8 mouse cellular contexts compared by ENCODE assay signal in the genomic region with DNA sequence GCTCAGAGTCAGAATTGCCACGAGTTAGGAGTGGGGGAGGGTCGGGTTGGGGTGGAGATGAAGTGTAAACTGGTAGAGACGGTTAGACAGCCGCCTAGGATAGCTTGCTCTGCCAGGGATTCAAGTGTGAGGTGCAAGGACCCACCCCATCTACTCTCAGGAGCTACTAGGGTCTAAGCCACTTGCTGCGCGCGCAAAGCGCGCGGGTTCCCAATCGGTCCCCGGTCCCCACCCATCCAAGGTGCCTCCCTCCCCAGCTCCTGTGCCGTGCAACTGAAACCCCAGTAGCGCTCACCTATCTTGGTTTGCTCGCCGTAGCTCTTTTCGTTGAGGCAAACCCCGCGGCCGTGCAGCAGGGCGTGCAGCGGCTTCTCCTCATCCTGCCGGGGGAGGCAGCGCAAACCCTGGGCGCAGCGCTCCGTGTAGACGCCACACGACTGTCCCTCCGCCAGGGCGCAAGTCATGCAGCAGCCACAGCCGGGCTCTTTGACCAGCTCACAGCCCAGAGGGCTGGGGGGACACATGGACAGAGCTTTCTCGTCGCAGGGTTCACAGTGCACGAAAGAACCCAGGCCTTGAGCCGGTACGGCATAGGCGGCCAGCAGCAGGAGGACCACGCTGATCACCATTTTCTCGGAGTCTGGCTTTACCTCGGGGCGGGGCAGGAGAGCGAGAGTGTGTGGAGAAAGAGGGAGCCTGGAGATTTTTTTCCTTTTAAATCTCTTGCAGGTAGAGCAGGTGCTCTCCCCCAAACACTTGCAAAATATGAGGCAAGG. TPM values are rescaled to one million over a fixed set of nuclear protein-coding genes. Genes with fewer than 3 reads are reported as not detected.
DNase-seq lines count a peak whose midpoint lies in the region; ATAC-seq and TF ChIP-seq lines count a peak whose summit lies in the region.

No protein-coding gene starts in this region.

- H3K9me3 ChIP-seq in G1E (replicated peaks) = no peaks in the 10 kb centered on the region
- no peaks in the 10 kb centered on the region for H3K9me3 ChIP-seq in forebrain, embryonic 13.5 days (replicated peaks)
- H3K9me3 ChIP-seq in hindbrain, embryonic 10.5 days = no peaks in the 10 kb centered on the region
- H3K9me3 ChIP-seq in midbrain, embryonic 11.5 days (ENCODE audit: control insufficient read depth, low read length) = no peaks in the 10 kb centered on the region
- no peaks in the 10 kb centered on the region for H3K9me3 ChIP-seq in stomach, postnatal 0 days (ENCODE audit: control insufficient read depth, low read length)

- no peak for TF ChIP-seq CTCF in G1E (IDR thresholded peaks at IDR 0.05; ENCODE audit: low read depth, low read length)
- TF ChIP-seq CTCF in stomach, postnatal 0 days (IDR thresholded peaks at IDR 0.05; ENCODE audit: low read depth) = no peak

- no peak for DNase-seq in G1E (ENCODE audit: low spot score)
- peak; percentile 75 for DNase-seq in hindbrain, embryonic 10.5 days (ENCODE audit: low spot score)
- DNase-seq in layer of hippocampus, postnatal 10 days (ENCODE audit: low spot score in 2 of 2) = peak; percentile 67 to 78
- DNase-seq in midbrain, embryonic 11.5 days (ENCODE audit: low spot score, missing footprints) = peak; percentile 96
- DNase-seq in stomach, postnatal 0 days (ENCODE audit: low spot score) = peak; percentile 76
- no peak for DNase-seq in spleen, postnatal 10 days (ENCODE audit: low spot score in 2 of 2)

- H3K4me2 ChIP-seq in forebrain, embryonic 13.5 days = peak overlapping the region; percentile 90
- peak overlapping the region; percentile 85 for H3K4me2 ChIP-seq in midbrain, embryonic 11.5 days
- peak overlapping the region; percentile 80 for H3K4me2 ChIP-seq in stomach, postnatal 0 days (replicated peaks; ENCODE audit: low read depth)

- ATAC-seq in G1E (ENCODE audit: extremely low read depth, insufficient number of reproducible peaks, low FRiP score, poor library complexity, severe bottlenecking) = no peak
- peak; percentile 13; the same call in 1 of the 2 replicates for ATAC-seq in forebrain, embryonic 13.5 days
- peak; percentile 10 for ATAC-seq in midbrain, embryonic 11.5 days (ENCODE audit: low FRiP score)
- ATAC-seq in stomach, postnatal 0 days (ENCODE audit: low FRiP score, low TSS enrichment) = 0 out of 2 replicates have a peak, but pooled peaks have one; percentile 14

- no peak for TF ChIP-seq EP300 in stomach, postnatal 0 days (optimal IDR thresholded peaks at IDR 0.05)

- 0 out of 2 replicates have a peak overlapping the region, but pooled peaks have one; percentile 52 for H3K27ac ChIP-seq in brown adipose tissue, adult 24 weeks (replicated peaks; ENCODE audit: low read depth, low read length)
- H3K27ac ChIP-seq in forebrain, embryonic 13.5 days = peak overlapping the region; percentile 74
- H3K27ac ChIP-seq in hindbrain, embryonic 10.5 days = peak overlapping the region; percentile 90
- H3K27ac ChIP-seq in midbrain, embryonic 11.5 days (ENCODE audit: low read depth, low read length) = peak overlapping the region; percentile 25
- H3K27ac ChIP-seq in stomach, postnatal 0 days (replicated peaks) = peak overlapping the region; percentile 90

- H3K4me1 ChIP-seq in G1E (ENCODE audit: insufficient read depth, low read depth, low read length) = peaks cover 40% of the 10 kb centered on the region
- H3K4me1 ChIP-seq in brown adipose tissue, adult 24 weeks (ENCODE audit: control insufficient read depth, insufficient read depth, insufficient read length, low read length) = peaks cover 5% of the 10 kb centered on the region; the same call in 1 of the 2 replicates
- peaks cover 64% of the 10 kb centered on the region for H3K4me1 ChIP-seq in forebrain, embryonic 13.5 days
- peaks cover 81% of the 10 kb centered on the region for H3K4me1 ChIP-seq in hindbrain, embryonic 10.5 days (replicated peaks)
- H3K4me1 ChIP-seq in midbrain, embryonic 11.5 days (ENCODE audit: control insufficient read depth, insufficient read depth, low read length) = peaks cover 28% of the 10 kb centered on the region
- H3K4me1 ChIP-seq in stomach, postnatal 0 days (replicated peaks; ENCODE audit: control insufficient read depth, insufficient read depth) = no peaks in the 10 kb centered on the region

- no peaks in the 10 kb centered on the region for H3K36me3 ChIP-seq in G1E (replicated peaks)
- H3K36me3 ChIP-seq in forebrain, embryonic 13.5 days (ENCODE audit: poor library complexity, severe bottlenecking) = no peaks in the 10 kb centered on the region
- H3K36me3 ChIP-seq in hindbrain, embryonic 10.5 days = 0 out of 2 replicates have a peak, but pooled peaks cover 5% of the 10 kb centered on the region
- no peaks in the 10 kb centered on the region for H3K36me3 ChIP-seq in midbrain, embryonic 11.5 days (ENCODE audit: control insufficient read depth, insufficient read depth, low read length)
- H3K36me3 ChIP-seq in stomach, postnatal 0 days (ENCODE audit: control insufficient read depth, insufficient read depth, low read length) = no peaks in the 10 kb centered on the region

- under 1% methylated on average over 43 of the region's 43 CpGs for WGBS in forebrain, embryonic 13.5 days
- under 1% methylated on average over 43 of the region's 43 CpGs for WGBS in hindbrain, embryonic 10.5 days
- under 1% methylated on average over 43 of the region's 43 CpGs for WGBS in midbrain, embryonic 11.5 days
- under 1% methylated on average over 43 of the region's 43 CpGs for WGBS in stomach, postnatal 0 days

- peaks cover 58% of the 10 kb centered on the region for H3K27me3 ChIP-seq in G1E (ENCODE audit: insufficient read depth, low read length)
- 0 out of 2 replicates have a peak, but pooled peaks cover 3% of the 10 kb centered on the region for H3K27me3 ChIP-seq in forebrain, embryonic 13.5 days
- H3K27me3 ChIP-seq in hindbrain, embryonic 10.5 days (ENCODE audit: insufficient read depth, poor library complexity, severe bottlenecking) = peaks cover 63% of the 10 kb centered on the region
- peaks cover 20% of the 10 kb centered on the region for H3K27me3 ChIP-seq in midbrain, embryonic 11.5 days (ENCODE audit: control insufficient read depth, insufficient read depth, low read length)
- H3K27me3 ChIP-seq in stomach, postnatal 0 days (ENCODE audit: control insufficient read depth, insufficient read depth, low read length) = no peaks in the 10 kb centered on the region

- peak overlapping the region; percentile 71 for H3K9ac ChIP-seq in forebrain, embryonic 13.5 days
- H3K9ac ChIP-seq in midbrain, embryonic 11.5 days (ENCODE audit: low read length) = peak overlapping the region; percentile 72
- H3K9ac ChIP-seq in stomach, postnatal 0 days (ENCODE audit: low read length) = peak overlapping the region; percentile 77

- H3K4me3 ChIP-seq in G1E (ENCODE audit: low read depth, low read length) = 0 out of 2 replicates have a peak overlapping the region, but pooled peaks have one; percentile 8
- H3K4me3 ChIP-seq in brown adipose tissue, adult 24 weeks (ENCODE audit: insufficient read depth, low read depth, low read length) = peak overlapping the region; percentile 68
- peak overlapping the region; percentile 53 for H3K4me3 ChIP-seq in forebrain, embryonic 13.5 days
- peak overlapping the region; percentile 69 for H3K4me3 ChIP-seq in hindbrain, embryonic 10.5 days
- H3K4me3 ChIP-seq in midbrain, embryonic 11.5 days (ENCODE audit: low read depth, low read length) = peak overlapping the region; percentile 50
- peak overlapping the region; percentile 65 for H3K4me3 ChIP-seq in stomach, postnatal 0 days (ENCODE audit: low read depth, low read length)

RNA-seq across cellular contexts. Expression of gene Igfbp5, which starts 1.0 kb away (rescaled TPM):
- not detected in 2 replicates for total RNA-seq in G1E (2014; fragmentation: Nextera tagmentation)
- 0.11 and 0.17 TPM in 2 replicates for total RNA-seq in G1E (2017)
- polyA plus RNA-seq in G1E (2012) = 0.01 TPM in 1 of 2 replicates, not detected in the other
- polyA plus RNA-seq in brown adipose tissue, adult 24 weeks (2012; ENCODE audit: insufficient read depth, insufficient read length, missing spikeins) = 55.5 and 82.6 TPM in 2 replicates
- 20.9 and 30.9 TPM in 2 replicates for polyA plus RNA-seq in forebrain, embryonic 13.5 days (2015; fragmentation: Nextera tagmentation; extraction: Ambion mirVana)
- polyA plus RNA-seq in hindbrain, embryonic 10.5 days (2016; fragmentation: Nextera tagmentation; extraction: Ambion mirVana) = 35.4 and 40.7 TPM in 2 replicates
- total RNA-seq in layer of hippocampus, postnatal 10 days (2021) = 10 to 100 TPM; 76.0 to 83.6 TPM
- polyA plus RNA-seq in midbrain, embryonic 11.5 days (2014; fragmentation: Nextera tagmentation; extraction: Ambion mirVana) = 23.2 and 24.6 TPM in 2 replicates
- 37.8 and 44.2 TPM in 2 replicates for polyA plus RNA-seq in stomach, postnatal 0 days (2015; fragmentation: Nextera tagmentation; extraction: Ambion mirVana)

RNA-seq across cellular contexts. Expression of gene Igfbp2, which starts 49.4 kb away (rescaled TPM):
- total RNA-seq in G1E (2014; fragmentation: Nextera tagmentation) = not detected in 2 replicates
- total RNA-seq in G1E (2017) = 0.29 and 0.55 TPM in 2 replicates
- polyA plus RNA-seq in G1E (2012) = not detected in 2 replicates
- polyA plus RNA-seq in brown adipose tissue, adult 24 weeks (2012; ENCODE audit: insufficient read depth, insufficient read length, missing spikeins) = 1.1 TPM in 1 of 2 replicates, not detected in the other
- 319 and 349 TPM in 2 replicates for polyA plus RNA-seq in forebrain, embryonic 13.5 days (2015; fragmentation: Nextera tagmentation; extraction: Ambion mirVana)
- 493 and 750 TPM in 2 replicates for polyA plus RNA-seq in hindbrain, embryonic 10.5 days (2016; fragmentation: Nextera tagmentation; extraction: Ambion mirVana)
- total RNA-seq in layer of hippocampus, postnatal 10 days (2021) = 100 to 1,000 TPM; 106 to 129 TPM
- 468 and 548 TPM in 2 replicates for polyA plus RNA-seq in midbrain, embryonic 11.5 days (2014; fragmentation: Nextera tagmentation; extraction: Ambion mirVana)
- polyA plus RNA-seq in stomach, postnatal 0 days (2015; fragmentation: Nextera tagmentation; extraction: Ambion mirVana) = 304 and 499 TPM in 2 replicates

Comparison
In these comparisons a context has a peak if more than half of its experiments do, and no peak if none do; other contexts are left out.
1. DNase-seq: peak in hindbrain, embryonic 10.5 days (single experiment), layer of hippocampus, postnatal 10 days (2 of 2), midbrain, embryonic 11.5 days (single experiment) and stomach, postnatal 0 days (single experiment); none in G1E (single experiment) and spleen, postnatal 10 days (0 of 2).
2. H3K4me3 ChIP-seq: peak in every context shown above with its lines; median percentile 69 in hindbrain, embryonic 10.5 days; 68 in brown adipose tissue, adult 24 weeks; 65 in stomach, postnatal 0 days; 53 in forebrain, embryonic 13.5 days; 50 in midbrain, embryonic 11.5 days; 8 in G1E.
3. H3K27ac ChIP-seq: peak in every context shown above with its lines; median percentile 90 in hindbrain, embryonic 10.5 days; 90 in stomach, postnatal 0 days; 74 in forebrain, embryonic 13.5 days; 52 in brown adipose tissue, adult 24 weeks; 25 in midbrain, embryonic 11.5 days.
4. RNA of gene Igfbp5, which starts 1.0 kb away (polyA plus RNA-seq): 55.5 to 82.6 TPM in brown adipose tissue, adult 24 weeks, 37.8 to 44.2 TPM in stomach, postnatal 0 days, 35.4 to 40.7 TPM in hindbrain, embryonic 10.5 days, 23.2 to 24.6 TPM in midbrain, embryonic 11.5 days and 20.9 to 30.9 TPM in forebrain, embryonic 13.5 days; 0.01 TPM in G1E; every median in the first group is over 10 times any median in the second.
5. RNA of gene Igfbp2, which starts 49.4 kb away (polyA plus RNA-seq): 493 to 750 TPM in hindbrain, embryonic 10.5 days, 468 to 548 TPM in midbrain, embryonic 11.5 days, 304 to 499 TPM in stomach, postnatal 0 days and 319 to 349 TPM in forebrain, embryonic 13.5 days; 1.1 TPM in brown adipose tissue, adult 24 weeks and not detected in G1E; every median in the first group is over 100 times any median in the second.
6. Peak in every context shown above with its lines, with median percentiles within 50 percentile points of each other: H3K4me2 ChIP-seq and H3K9ac ChIP-seq.